Mouse (Mus musculus) monocyte, adult 2 months (primary cell): ENCODE data around the gene Atp2a2.
A peak's percentile ranks its signal among the peaks of the same experiment; 100 is the strongest.
"Not testable (repeated sequence)": the region's sequence is repeated elsewhere in the genome, so short reads cannot be mapped to it uniquely, and the experiment has no call there.

Experiments used
- DNase-seq, 2 experiments: peaks; one replicate each; pipeline ENCODE4 v3.0.0; 2022; ENCODE audit warnings: low spot score in 2 of 2, low read depth in 1 of 2

The Atp2a2 gene

DNA sequence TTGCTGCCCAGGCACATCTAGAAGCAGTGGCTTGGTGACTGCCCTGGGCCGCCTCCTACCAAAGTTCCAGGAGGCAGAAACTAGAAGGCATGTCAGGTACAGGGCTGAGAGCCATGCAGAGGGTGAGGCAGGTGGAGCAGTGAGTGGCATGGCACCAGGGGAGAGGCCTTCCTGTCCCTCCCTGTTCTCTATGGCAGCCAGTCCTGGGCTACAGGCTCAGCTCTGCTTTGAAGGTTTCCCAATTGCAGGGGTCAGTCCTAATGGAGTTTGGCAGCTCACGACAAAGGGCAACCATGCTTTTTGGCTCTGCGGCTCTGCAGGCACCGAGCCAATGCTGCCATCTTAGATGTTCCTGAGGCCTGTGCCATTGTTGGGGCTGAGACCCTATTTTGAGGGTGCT is 47.6 kb downstream of the Atp2a2 start:
- DNase-seq = no peak

DNA sequence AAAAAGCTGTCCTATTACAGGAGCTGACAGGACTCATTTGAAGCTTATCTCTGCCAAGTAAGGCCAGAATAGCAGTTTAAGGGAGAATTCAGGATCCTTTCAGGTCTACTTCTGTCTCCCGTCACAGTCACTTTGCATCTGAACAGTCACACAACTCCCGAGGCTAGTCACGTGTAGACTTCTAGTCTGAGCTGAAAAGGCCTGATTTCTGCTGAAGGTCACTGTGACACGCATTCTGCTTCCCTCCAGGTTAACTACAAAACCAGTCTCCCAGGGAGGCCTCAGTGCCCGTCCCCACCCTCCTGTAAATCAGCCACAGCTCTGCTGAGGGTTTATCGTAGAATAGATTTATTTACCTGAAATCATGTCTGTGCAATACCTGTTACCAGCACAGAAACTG is 48.8 kb downstream of the Atp2a2 start:
- DNase-seq = no peak

DNA sequence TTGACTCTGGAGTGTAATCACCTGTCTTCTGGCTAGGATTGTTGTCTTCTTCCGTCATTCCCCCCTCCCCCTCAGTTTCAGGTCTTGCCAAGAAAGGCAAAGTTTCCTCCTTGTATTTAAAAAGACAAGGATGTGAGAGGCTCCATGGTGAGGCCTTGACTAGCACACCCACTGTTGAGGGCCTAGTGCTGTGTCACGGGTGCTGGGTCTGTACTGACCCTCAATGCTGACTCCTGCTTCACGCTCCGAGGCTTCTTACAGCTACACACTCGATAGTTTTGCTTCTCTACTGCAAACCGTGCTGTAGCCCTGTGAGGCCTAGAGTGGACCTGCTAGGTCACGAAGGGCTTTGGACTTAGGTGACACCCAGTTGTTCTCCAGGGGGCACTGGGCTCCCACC is 49.8 kb downstream of the Atp2a2 start:
- DNase-seq = no peak

DNA sequence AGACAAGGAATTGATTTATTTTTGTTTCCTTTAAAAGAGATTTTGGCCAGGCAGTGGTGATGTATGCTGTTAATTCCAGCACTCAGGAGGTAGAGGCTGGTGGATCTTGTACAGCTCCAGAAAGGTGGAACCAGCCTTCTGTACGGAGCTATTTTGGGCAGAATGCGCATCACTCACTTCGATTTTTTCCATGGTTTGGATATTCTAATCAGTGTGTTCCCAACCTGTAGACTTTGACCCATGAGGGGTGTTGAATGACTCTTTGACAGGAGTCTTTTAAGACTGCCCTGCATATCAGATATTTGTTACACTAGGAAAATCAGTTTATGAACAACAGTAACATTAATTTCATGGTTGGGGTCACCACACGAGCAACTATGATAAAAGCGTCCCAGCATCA is 50.7 kb downstream of the Atp2a2 start:
- no peak for DNase-seq

DNA sequence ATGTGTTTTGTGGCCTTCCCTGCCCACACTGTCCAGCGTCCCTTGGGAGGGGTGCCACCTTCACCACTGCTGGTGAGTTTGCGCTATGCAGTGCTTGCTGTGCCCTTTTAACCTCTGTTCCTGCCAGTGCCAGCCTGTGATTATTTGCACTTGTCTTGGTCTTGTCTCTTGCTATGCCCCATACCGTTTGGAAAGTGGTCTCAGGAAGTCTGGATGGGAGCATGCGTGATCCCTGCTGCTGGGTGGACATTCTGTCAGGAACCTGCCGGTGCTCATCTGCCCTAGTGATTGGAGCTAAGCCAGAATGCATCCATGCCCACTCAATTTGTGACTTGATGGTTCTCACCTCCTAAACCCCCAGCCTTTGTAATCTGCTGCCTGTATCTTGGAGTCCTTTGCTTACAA is 51.1 kb downstream of the Atp2a2 start:
- no peak for DNase-seq

DNA sequence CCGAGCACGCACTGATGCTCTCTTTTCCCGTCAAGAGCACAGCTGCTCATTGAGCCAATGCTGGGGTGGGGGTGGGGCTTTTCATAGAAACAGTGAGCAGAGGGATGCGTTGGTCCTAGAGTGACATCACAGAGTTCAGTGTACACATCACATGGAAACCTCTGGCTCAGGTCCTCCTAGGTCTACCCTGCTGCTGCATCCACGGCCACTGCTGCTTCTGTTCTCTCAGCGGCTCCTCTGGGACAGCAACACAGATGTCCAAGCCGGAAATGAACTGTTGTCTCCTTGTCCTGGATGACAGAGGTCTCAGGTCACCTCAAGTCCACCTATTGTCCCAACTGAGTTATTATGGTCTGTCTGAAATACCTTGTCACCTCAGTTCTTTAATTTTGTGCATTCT is 52.1 kb downstream of the Atp2a2 start:
- no peak for DNase-seq

DNA sequence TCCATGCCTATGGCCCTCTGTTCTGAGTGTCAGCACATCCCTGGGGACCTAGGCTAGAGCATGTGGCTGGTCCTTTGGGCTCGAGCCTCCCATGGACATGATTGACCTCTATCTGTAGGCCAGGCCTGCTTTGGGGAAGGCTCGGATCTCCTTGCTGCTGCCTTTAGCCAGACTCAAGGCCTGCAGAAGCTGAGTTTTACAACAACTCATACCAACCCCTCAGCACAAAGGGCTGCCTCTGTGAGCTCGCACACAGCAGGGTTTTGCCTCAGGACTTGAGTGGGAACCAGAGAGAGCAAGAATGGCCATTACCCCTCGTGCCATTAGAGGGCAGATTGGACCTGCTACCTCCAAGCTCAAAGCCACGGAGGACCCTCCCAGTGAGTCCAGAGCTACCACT is 53.2 kb downstream of the Atp2a2 start:
- DNase-seq = no peak

DNA sequence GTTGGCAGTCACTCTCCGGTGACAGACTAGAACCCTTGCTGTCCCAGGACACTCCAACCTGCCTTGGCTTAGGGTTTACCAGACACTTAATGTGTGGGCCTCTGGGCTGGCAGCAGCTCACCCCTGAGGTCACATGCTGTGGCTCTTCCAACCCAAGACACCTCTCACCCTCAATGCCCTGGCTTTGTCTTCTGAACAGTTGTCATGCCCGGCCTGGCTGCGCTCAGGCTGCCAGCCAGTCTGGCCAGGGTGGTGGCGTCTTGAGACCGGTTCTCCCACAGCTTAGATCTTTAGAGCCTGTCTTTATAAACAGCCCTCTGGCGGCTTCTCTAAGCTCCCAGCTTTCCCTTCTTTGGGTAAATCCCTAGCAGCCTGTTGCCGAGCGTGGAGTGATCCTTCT is 54.2 kb downstream of the Atp2a2 start:
- no peak for DNase-seq

DNA sequence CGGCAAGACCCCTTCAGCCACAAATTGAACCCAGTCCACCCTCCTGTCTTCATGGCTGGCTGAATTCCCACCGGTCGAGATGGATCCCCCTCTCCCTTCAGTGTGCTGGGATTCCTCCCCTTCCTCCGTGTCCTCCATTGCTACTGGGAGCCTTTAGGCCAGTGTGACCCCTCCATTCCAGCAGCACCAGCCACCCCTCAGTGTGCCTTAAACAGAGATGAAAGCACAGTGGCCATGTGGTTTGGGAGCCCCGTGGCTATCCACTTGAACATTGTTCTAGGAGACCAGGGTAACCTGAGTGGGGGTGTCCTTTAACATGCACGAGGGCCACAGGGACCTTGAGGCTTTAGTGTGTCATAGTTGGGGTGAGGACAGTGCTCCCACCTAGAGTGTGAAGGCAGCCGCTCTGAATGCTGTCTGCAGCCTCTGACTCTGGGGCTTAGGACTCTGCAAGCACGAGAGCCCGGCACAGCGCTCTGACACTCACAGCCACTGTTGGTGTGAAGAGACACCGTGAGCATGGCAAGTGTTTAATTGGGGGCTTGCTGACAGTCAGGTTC is 56.9 kb downstream of the Atp2a2 start:
- no peak for DNase-seq

DNA sequence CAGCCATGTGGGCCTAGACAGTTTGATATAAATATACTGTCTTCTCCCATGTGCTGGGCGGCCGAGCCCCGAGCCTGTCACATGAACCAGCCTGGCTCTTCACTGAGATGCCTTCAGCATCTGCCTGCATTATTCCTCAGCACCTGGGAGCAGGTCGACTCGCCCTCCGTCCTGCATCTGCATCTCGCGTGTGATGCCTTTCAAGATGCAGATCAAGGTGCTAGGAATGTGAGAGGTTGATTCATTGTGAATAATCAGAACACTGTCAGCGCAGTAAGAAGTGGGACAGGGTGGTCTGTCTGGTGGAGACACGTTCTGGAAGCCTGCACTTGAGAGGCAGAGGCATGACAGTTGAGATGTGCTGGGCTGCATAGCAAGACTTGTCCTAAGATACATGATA is 57.5 kb downstream of the Atp2a2 start:
- no peak for DNase-seq

DNA sequence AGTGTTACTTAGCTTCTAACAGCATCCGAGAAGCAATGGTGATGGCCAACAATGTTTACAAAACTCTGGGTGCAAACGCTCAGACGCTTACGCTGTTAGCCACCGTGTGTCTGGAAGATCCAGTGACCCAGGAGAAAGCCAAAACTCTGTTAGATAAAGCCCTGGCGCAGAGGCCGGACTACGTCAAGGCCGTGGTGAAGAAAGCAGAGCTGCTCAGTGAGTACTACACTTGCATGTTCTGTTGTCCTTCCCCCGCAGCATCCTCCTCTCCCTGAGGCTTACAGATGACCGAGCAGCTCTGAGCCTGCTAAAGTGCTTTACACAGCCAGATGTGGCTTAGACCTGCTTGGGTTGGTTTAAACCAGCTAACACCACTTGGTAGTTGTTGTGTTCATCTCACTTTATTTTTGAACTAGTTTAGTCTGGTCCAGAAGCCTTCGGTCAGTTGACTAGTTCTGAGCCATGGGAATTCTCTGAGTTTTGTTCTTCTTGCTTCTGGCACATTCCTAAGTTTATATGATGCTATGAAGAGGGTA is 61.9 kb downstream of the Atp2a2 start:
- DNase-seq = no peak

DNA sequence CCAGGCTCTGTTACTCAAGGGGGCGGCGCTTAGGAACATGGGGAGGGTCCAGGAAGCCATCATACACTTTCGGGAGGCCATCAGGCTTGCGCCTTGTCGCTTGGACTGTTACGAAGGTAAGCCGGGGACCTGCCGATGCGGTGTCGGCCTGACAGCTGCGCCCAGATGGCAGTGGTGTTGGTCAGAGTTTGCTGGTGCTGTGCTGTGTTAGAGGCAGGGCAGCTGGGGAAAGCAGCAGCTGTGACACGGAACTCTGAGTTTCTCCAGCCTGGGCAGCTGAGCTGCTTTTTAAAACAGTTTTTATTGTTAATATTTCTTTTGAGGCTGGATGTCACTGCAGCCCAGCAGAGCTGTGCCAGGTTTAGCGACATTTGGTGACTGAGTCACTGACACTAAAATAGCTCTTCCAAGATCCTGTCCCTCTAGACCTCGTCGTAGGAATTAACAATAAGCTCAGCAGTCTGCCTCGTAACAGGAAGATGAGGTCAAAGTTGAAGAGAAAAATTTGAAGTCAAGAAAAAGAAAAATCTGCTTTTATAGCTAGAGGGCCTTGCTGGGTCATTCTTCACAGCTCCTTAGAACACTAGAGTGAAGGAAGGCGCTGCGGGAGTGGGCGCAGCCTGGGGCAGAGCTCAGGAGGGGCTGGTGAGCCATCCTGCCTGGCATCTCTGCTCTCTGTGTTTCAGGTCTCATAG is 62.5 kb downstream of the Atp2a2 start:
- no peak for DNase-seq

DNA sequence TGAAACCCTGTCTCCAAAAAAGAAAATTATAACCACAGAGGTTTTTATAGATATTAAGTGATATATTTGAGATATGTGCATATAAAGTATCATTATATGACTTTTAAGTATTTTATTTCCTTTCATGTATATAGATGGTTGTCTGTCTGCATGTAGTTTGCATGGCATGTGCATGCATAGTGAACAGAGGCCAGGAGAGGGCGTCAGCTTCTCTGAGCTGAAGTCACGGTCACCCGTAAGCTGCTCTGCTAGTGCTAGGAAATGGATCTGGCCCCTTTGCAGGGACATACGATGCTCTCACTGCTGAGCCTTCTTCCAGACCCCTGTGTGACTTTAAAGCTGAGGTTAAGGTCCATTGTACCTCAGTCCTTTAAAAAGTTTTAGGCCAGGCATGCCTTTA is 67.5 kb downstream of the Atp2a2 start:
- no peak for DNase-seq

DNA sequence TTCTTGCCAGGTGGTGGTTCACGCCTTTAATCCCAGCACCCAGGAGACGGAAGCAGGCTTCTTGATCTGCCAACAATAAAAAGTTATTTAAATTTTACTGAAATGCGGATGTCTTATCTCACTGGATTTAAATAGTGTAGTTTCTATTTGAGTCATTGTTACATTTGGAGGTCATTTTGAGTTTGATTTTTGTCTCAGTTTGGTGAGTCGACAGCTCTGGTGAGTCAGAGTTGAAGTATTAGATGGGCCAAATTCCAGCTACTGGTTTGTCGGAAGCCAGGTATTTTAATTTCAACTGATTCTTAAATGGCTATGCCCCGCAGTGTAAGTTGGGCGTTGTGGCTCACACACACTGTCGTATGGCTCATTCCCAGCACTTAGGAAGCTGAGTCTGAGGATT is 70.8 kb downstream of the Atp2a2 start:
- DNase-seq = no peak

DNA sequence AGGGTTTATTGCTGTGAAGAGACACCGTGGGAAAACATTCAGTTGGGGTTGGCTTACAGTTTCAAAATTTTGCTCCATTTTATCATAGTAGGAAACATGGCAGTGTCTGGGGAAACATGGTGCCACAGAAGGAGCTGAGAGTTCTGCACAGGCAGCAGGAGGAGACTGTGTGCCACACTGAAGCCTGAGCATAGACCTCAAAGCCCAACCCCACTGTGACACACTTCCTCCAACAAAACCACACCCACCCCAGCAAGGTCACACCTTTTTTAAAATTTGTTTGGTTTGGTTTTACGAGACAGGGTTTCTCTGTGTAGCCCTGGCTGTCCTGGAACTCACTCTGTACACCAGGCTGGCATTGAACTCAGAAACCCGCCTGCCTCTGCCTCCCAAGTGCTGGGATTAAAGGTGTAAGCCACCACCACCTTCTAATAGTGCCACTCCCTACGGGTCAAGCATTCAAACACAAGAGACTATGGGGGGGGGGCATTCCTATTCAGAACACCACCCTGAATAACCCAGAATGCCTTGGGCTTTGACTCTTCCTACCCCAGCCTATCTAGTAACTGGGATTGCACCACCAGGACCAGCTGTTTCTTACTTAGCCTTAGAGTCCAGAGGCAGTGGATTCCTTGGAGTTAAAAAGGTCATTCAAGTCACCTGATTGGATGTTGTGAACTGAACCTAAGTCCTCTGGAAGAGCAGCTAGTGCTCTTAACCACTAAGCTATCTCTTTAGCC is 71.8 kb downstream of the Atp2a2 start:
- DNase-seq = no peak

DNA sequence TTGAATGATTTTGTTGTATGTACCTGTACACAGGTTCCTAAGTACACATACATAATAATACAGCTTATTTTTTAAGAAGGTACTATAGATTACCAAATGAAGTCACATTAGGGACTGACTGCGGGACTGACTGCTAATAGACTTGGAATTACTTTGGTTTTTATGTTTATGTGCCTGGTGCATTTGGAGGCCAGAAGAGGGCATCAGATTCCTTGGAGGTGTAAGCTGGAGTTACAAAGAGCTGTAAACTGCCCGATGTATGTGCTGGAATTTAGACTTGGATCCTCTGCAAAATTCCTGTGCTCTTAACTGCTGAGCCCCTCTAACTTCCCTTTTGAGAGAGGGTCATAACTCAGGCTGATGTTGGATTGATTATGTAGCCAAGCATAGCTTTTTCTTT is 76.5 kb downstream of the Atp2a2 start:
- no peak for DNase-seq

DNA sequence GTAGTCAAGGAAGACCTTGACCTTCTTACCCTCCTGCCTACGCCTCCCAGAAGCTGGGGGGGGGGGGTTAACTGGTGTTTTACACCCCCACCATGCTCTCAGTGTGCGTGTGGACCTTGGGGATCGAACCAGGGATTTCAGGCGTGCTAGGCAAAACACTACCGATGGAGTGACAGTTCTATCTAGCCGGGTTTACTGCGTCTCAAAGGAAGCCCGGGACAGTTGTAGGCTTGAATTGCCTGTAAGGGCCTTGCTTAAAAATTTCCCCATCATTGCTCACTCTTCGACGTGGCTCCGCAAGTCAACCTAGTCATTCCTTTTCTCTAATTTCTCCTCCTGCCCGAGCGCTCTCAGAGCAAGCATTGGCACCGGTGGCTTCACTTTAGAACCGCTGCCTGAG is 78.9 kb downstream of the Atp2a2 start:
- DNase-seq = no peak

DNA sequence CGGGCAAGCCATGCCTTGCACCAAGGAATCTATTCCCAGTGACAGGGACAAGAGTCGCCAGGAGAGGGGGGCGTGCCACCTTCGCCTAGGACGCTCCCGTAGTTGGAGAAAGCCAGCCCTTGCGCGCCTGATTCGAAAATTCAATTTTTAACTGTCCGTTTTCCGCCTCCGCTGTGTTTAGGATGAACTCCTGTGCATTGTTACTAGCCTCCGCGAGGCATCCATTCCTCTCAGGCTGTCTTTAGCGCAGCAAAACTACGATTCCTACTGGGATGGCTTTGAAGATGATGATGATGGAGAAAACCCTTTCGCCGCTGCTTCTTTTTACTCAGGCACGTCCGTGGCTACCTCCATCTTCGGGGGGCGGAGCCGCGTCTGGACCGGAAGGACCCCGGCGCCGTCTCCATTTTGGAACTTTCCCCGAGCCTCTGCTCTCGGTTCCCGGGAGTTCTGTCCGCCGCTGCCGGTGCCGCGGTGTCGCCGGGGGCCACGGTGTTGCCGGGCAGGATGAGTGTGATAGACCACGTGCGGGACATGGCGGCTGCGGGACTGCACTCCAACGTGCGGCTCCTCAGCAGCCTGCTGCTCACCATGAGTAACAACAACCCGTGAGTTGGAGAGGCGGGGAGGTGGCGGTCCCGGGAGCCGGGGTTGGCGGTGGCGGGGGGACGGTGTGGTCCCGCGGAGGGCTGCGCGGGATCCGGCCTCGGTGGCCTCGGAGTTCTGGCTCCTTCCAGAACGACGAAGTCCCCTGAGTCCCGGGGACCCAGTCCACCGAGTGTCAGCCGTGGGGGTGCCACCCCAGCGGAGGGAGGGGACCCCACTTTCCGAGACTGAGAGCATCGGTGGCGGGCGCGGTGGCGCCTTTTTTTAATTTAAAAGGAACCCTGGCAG is 79.7 kb downstream of the Atp2a2 start:
- DNase-seq = peak; percentile 73 to 86

DNA sequence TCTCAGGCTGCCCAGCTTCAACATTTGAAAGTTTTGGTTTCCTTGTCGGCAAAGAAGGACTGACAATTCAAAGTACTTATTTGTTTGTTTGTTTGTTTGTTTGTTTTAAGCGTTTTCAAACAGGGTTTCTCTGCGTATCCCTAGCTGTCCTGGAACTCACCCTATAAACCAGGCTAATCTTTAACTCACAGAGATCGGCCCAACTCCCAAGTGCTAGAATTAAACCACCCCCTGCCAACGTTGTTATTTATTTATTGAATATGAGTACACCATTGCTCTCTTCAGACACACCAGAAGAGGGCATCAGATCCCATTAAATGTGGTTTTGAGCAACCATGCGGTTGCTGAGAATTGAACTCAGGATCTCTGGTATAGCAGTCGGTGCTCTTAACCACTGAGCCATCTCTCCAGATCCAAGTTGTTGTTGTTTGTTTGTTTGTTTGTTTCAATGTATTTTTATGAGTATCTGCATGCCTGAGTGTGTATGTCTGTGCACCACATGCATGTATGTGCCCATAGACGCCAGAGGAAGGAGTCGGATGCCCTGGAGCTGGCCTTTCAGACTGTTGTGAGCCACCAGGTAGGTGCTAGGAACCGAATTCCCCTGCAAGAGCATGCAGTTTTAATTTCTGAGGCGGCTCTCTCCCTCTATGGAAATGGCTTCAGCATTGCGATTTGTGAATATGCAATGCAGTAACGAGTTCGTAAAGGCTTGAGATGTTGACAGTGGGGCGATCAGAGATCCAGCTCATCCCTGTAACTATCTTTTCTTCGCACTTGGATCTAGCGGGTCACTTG is 80.6 kb downstream of the Atp2a2 start, which contains the start of gene Anapc7:
Anapc7 (plus strand) TSS at position 423 of the 798 bp plus-strand sequence.
- DNase-seq = no peak

DNA sequence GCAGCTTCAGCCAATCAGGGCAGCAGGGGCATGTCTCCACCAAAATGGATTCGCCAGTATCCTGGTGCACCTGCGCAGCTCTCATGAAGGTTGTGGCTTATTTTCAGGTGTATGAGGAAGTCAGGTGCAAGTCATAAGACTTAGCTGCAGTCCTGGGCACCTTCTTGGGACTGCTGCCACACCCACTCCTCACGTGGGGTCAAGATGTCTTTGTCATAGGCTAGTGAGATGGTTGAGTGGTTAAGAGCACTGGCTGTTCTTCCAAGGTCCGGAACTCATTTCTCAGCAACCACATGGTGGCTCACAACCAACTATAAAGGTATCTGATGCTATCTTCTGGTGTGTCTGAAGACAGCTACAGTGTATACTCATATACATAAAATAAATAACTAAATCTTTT is 81.3 kb downstream of the Atp2a2 start:
- not testable (repeated sequence) for DNase-seq
